Mouse (Mus musculus): ENCODE results near the gene Ylpm1. TPM values are rescaled to one million over a fixed set of nuclear protein-coding genes. Genes with fewer than 3 reads are reported as not detected.

Ylpm1 gene
- polyA plus RNA-seq, 1 experiment: 139 TPM

- WGBS: 86% methylated on average over 3 of the region's 3 CpGs
- no peak overlapping the region for H3K4me3 ChIP-seq (ENCODE audit: insufficient read depth, low read depth, low read length)
- H3K27ac ChIP-seq (ENCODE audit: insufficient read depth, low read depth, low read length): no peak overlapping the region
- TF ChIP-seq CTCF (IDR thresholded peaks at IDR 0.05; ENCODE audit: insufficient read depth, low read depth, low read length): no peak
- no peaks in the 10 kb centered on the region for H3K4me1 ChIP-seq (ENCODE audit: control insufficient read depth, insufficient read depth, low read length)
Observed at GRCm38 (mm10) chr12:85077100-85077499, 81.0 kb downstream of the Ylpm1 start.

- TF ChIP-seq CTCF (IDR thresholded peaks at IDR 0.05; ENCODE audit: insufficient read depth, low read depth, low read length): no peak
- H3K4me1 ChIP-seq (ENCODE audit: control insufficient read depth, insufficient read depth, low read length): no peaks in the 10 kb centered on the region
- H3K27ac ChIP-seq (ENCODE audit: insufficient read depth, low read depth, low read length): no peak overlapping the region
- H3K4me3 ChIP-seq (ENCODE audit: insufficient read depth, low read depth, low read length): no peak overlapping the region
- 89% methylated on average over 2 of the region's 2 CpGs for WGBS
Observed at GRCm38 (mm10) chr12:85084257-85084656, 88.1 kb downstream of the Ylpm1 start.

GRCm38 (mm10) chr12:85084941-85085340, 88.8 kb downstream of the Ylpm1 start:
- H3K27ac ChIP-seq (ENCODE audit: insufficient read depth, low read depth, low read length): no peak overlapping the region
- TF ChIP-seq POLR2A (IDR thresholded peaks at IDR 0.05; ENCODE audit: insufficient read depth, low read depth, low read length): no peak
- no peak for TF ChIP-seq CTCF (IDR thresholded peaks at IDR 0.05; ENCODE audit: insufficient read depth, low read depth, low read length)
- H3K4me3 ChIP-seq (ENCODE audit: insufficient read depth, low read depth, low read length): no peak overlapping the region
- no peaks in the 10 kb centered on the region for H3K4me1 ChIP-seq (ENCODE audit: control insufficient read depth, insufficient read depth, low read length)
- WGBS: 61% methylated on average over 4 of the region's 4 CpGs

GRCm38 (mm10) chr12:85087845-85088244, 91.7 kb downstream of the Ylpm1 start:
- TF ChIP-seq POLR2A (IDR thresholded peaks at IDR 0.05; ENCODE audit: insufficient read depth, low read depth, low read length) (no peak), CTCF (IDR thresholded peaks at IDR 0.05; ENCODE audit: insufficient read depth, low read depth, low read length) (no peak)
- no peaks in the 10 kb centered on the region for H3K4me1 ChIP-seq (ENCODE audit: control insufficient read depth, insufficient read depth, low read length)
- 96% methylated on average over 12 of the region's 12 CpGs for WGBS
- no peak overlapping the region for H3K27ac ChIP-seq (ENCODE audit: insufficient read depth, low read depth, low read length)
- no peak overlapping the region for H3K4me3 ChIP-seq (ENCODE audit: insufficient read depth, low read depth, low read length)

GRCm38 (mm10) chr12:85091190-85091589, 95.1 kb downstream of the Ylpm1 start:
- Histone ChIP-seq H3K27ac (ENCODE audit: insufficient read depth, low read depth, low read length) (no peak overlapping the region), H3K4me3 (ENCODE audit: insufficient read depth, low read depth, low read length) (no peak overlapping the region), H3K4me1 (ENCODE audit: control insufficient read depth, insufficient read depth, low read length) (peaks cover 3% of the 10 kb centered on the region)
- 88% methylated on average over 3 of the region's 3 CpGs for WGBS
- TF ChIP-seq CTCF (IDR thresholded peaks at IDR 0.05; ENCODE audit: insufficient read depth, low read depth, low read length) (no peak), POLR2A (IDR thresholded peaks at IDR 0.05; ENCODE audit: insufficient read depth, low read depth, low read length) (no peak)

- 8% methylated on average over 3 of the region's 3 CpGs for WGBS
- no peak overlapping the region for H3K4me3 ChIP-seq (ENCODE audit: insufficient read depth, low read depth, low read length)
- H3K27ac ChIP-seq (ENCODE audit: insufficient read depth, low read depth, low read length): no peak overlapping the region
- no peak for TF ChIP-seq POLR2A (IDR thresholded peaks at IDR 0.05; ENCODE audit: insufficient read depth, low read depth, low read length)
- TF ChIP-seq CTCF (IDR thresholded peaks at IDR 0.05; ENCODE audit: insufficient read depth, low read depth, low read length): 0 out of 2 replicates have a peak, but pooled peaks have one; percentile 42
- peaks cover 3% of the 10 kb centered on the region for H3K4me1 ChIP-seq (ENCODE audit: control insufficient read depth, insufficient read depth, low read length)
Observed at GRCm38 (mm10) chr12:85092214-85092613, 96.1 kb downstream of the Ylpm1 start.

GRCm38 (mm10) chr12:85094010-85094409, 97.9 kb downstream of the Ylpm1 start:
- Histone ChIP-seq H3K27ac (ENCODE audit: insufficient read depth, low read depth, low read length) (no peak overlapping the region), H3K4me1 (ENCODE audit: control insufficient read depth, insufficient read depth, low read length) (peaks cover 3% of the 10 kb centered on the region), H3K4me3 (ENCODE audit: insufficient read depth, low read depth, low read length) (no peak overlapping the region)
- WGBS: 37% methylated on average over 14 of the region's 14 CpGs
- no peak for TF ChIP-seq CTCF (IDR thresholded peaks at IDR 0.05; ENCODE audit: insufficient read depth, low read depth, low read length)
- no peak for TF ChIP-seq POLR2A (IDR thresholded peaks at IDR 0.05; ENCODE audit: insufficient read depth, low read depth, low read length)

- peaks cover 3% of the 10 kb centered on the region for H3K4me1 ChIP-seq (ENCODE audit: control insufficient read depth, insufficient read depth, low read length)
- no peak overlapping the region for H3K4me3 ChIP-seq (ENCODE audit: insufficient read depth, low read depth, low read length)
- WGBS: 72% methylated on average over 10 of the region's 10 CpGs
- no peak for TF ChIP-seq POLR2A (IDR thresholded peaks at IDR 0.05; ENCODE audit: insufficient read depth, low read depth, low read length)
- TF ChIP-seq CTCF (IDR thresholded peaks at IDR 0.05; ENCODE audit: insufficient read depth, low read depth, low read length): no peak
- no peak overlapping the region for H3K27ac ChIP-seq (ENCODE audit: insufficient read depth, low read depth, low read length)
Observed at GRCm38 (mm10) chr12:85094706-85095105, 98.6 kb downstream of the Ylpm1 start.

GRCm38 (mm10) chr12:85095146-85095545, 99.0 kb downstream of the Ylpm1 start:
- H3K4me1 ChIP-seq (ENCODE audit: control insufficient read depth, insufficient read depth, low read length): peaks cover 3% of the 10 kb centered on the region
- no peak overlapping the region for H3K4me3 ChIP-seq (ENCODE audit: insufficient read depth, low read depth, low read length)
- no peak for TF ChIP-seq CTCF (IDR thresholded peaks at IDR 0.05; ENCODE audit: insufficient read depth, low read depth, low read length)
- TF ChIP-seq POLR2A (IDR thresholded peaks at IDR 0.05; ENCODE audit: insufficient read depth, low read depth, low read length): no peak
- no peak overlapping the region for H3K27ac ChIP-seq (ENCODE audit: insufficient read depth, low read depth, low read length)
- 88% methylated on average over 11 of the region's 11 CpGs for WGBS

GRCm38 (mm10) chr12:85095859-85096258, 99.7 kb downstream of the Ylpm1 start:
- TF ChIP-seq CTCF (IDR thresholded peaks at IDR 0.05; ENCODE audit: insufficient read depth, low read depth, low read length): no peak
- TF ChIP-seq POLR2A (IDR thresholded peaks at IDR 0.05; ENCODE audit: insufficient read depth, low read depth, low read length): no peak

More at GRCm38 (mm10) chr12:85095859-85096258, 99.7 kb downstream of the Ylpm1 start:
- Histone ChIP-seq H3K27ac (ENCODE audit: insufficient read depth, low read depth, low read length) (no peak overlapping the region), H3K4me1 (ENCODE audit: control insufficient read depth, insufficient read depth, low read length) (peaks cover 3% of the 10 kb centered on the region), H3K4me3 (ENCODE audit: insufficient read depth, low read depth, low read length) (no peak overlapping the region)
- 81% methylated on average over 7 of the region's 7 CpGs for WGBS
